Mouse (Mus musculus): ENCODE data around the gene Numa1.

The Numa1 gene

DNA sequence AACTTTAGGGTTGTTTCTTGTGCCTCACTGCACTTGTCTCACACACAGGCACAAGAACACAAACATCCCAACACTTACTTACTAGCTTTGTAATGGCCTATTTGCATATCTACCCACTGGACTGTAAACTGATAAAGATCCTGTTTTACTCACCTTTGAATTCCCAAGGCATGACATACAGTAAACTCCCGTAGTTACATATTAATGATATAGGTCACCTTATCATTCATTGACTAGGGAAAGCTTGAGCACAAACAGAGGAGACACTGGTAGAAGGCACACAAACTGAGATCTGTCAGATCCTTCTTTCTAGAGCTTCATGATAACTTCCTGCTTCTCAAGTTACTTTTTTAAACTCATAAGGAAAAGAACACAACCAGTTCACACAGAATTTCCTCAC is 128.3 kb downstream of the Numa1 start:
- DNase-seq, result no peak

DNA sequence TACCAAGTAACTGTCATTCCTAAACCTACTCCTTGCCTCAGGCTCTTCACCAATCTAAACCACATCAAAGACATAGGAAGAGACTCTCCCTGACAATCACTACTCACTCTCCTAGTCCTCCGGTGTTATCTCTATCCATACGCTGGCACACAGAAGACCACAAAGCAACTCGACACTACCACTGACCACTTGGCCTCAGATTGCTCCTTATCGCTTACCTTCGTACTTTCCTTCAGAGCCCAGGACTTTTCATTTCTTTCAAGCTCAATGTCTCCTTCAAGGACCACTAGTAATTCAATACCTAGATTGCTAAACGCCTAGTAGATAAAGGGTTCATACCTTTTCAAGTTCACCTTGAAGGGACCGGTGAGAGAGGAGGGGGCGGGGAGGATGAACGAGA is 130.0 kb downstream of the Numa1 start:
- no peak for DNase-seq
